Mouse (Mus musculus) CH12F3 (cell line): Measurements from ENCODE around the gene Smco1.
"Not testable (repeated sequence)": the region's sequence is repeated elsewhere in the genome, so short reads cannot be mapped to it uniquely, and the experiment has no call there.

Experiments used
- in situ Hi-C: fragments of 300-500 bp; cut with MboI; formaldehyde crosslinking; loops from 2 replicates; pipeline ENCODE4 v1.14.3; 2020; ENCODE audit warnings: low sequenced_read_pairs

Gene Smco1

GRCm38 (mm10) chr16:32271291-32271690 is at the start of gene Smco1:
Gene Smco1 (plus strand): TSS chr16:32271468.
- in situ Hi-C loops = no loop called here

GRCm38 (mm10) chr16:32221803-32222202 is 49.5 kb upstream of the Smco1 start:
- in situ Hi-C loops = no loop called here

GRCm38 (mm10) chr16:32222399-32222798 is 48.9 kb upstream of the Smco1 start:
- in situ Hi-C loops = no loop called here

GRCm38 (mm10) chr16:32232050-32232449 is 39.2 kb upstream of the Smco1 start:
- in situ Hi-C loops = not testable (repeated sequence)

- in situ Hi-C loops = no loop called here
Observed at GRCm38 (mm10) chr16:32237930-32238680, 33.2 kb upstream of the Smco1 start.

GRCm38 (mm10) chr16:32239428-32240312 is 31.6 kb upstream of the Smco1 start:
- in situ Hi-C loops = no loop called here

- in situ Hi-C loops = no loop called here
Observed at GRCm38 (mm10) chr16:32243901-32244300, 27.4 kb upstream of the Smco1 start.

GRCm38 (mm10) chr16:32246351-32246791 is 24.9 kb upstream of the Smco1 start:
- in situ Hi-C loops = no loop called here

- in situ Hi-C loops = no loop called here
Observed at GRCm38 (mm10) chr16:32246952-32247370, 24.3 kb upstream of the Smco1 start, which contains the start of the genes Fbxo45 and Wdr53. Gene Fbxo45 (minus strand): TSS chr16:32247158. Gene Wdr53 (plus strand): TSS chr16:32247227.

- in situ Hi-C loops = not testable (repeated sequence)
Observed at GRCm38 (mm10) chr16:32264225-32264624, 7.0 kb upstream of the Smco1 start.

- in situ Hi-C loops = no loop called here
Observed at GRCm38 (mm10) chr16:32273338-32273737, 2.1 kb downstream of the Smco1 start.

- in situ Hi-C loops = no loop called here
Observed at GRCm38 (mm10) chr16:32275041-32275440, 3.8 kb downstream of the Smco1 start.

GRCm38 (mm10) chr16:32275830-32276229 is 4.6 kb downstream of the Smco1 start:
- in situ Hi-C loops = no loop called here

GRCm38 (mm10) chr16:32277308-32278256 is 6.3 kb downstream of the Smco1 start, which contains the start of gene Rnf168:
Gene Rnf168 (plus strand): TSS chr16:32277459.
- in situ Hi-C loops = no loop called here

- in situ Hi-C loops = no loop called here
Observed at GRCm38 (mm10) chr16:32278396-32278795, 7.1 kb downstream of the Smco1 start.

- in situ Hi-C loops = no loop called here
Observed at GRCm38 (mm10) chr16:32280211-32280610, 8.9 kb downstream of the Smco1 start.

- in situ Hi-C loops = no loop called here
Observed at GRCm38 (mm10) chr16:32282608-32283007, 11.3 kb downstream of the Smco1 start.

- in situ Hi-C loops = no loop called here
Observed at GRCm38 (mm10) chr16:32291821-32292220, 20.6 kb downstream of the Smco1 start.

GRCm38 (mm10) chr16:32299617-32300016 is 28.3 kb downstream of the Smco1 start:
- in situ Hi-C loops = not testable (repeated sequence)

- in situ Hi-C loops = no loop called here
Observed at GRCm38 (mm10) chr16:32303046-32303445, 31.8 kb downstream of the Smco1 start.
